Comparison of ENCODE assay signal across 11 mouse cellular contexts in the genomic region with DNA sequence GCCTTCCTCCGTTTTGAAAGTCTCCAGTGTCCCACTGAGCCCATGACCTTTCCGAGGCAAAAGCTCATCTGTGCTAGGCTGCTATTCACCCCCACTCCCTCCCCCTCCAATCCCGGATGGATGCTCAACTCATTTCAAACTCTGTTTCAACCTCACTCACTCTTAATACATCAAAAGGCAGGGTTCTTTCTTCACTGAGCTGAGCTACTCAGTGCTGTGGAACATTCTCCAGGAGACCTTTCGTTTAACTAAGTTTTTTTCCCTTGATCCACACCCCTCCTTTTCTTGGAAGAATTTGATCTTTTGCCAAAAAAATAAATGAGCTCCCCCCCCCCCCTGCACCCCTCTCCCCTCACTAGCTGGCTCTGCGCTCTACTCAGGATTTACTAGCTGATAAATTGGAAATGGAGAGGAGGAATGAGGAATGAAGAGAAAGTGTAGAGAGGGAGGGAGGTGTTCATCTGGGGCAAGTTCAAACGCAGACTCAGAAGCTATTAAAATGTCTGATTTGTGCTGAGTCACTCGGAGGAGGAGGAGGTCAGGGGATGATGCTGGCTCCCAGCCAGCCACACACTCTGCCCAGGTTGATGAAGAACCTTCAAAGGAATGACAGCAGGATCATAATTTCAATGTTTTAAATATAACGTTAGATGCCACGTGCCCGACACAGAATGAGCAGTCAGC.
DNase-seq lines count a peak whose midpoint lies in the region; ATAC-seq and TF ChIP-seq lines count a peak whose summit lies in the region.
"Had no signal": no experiment of that assay in that cellular context is flagged by ENCODE, and none has a peak within 500 bp of the region (broad histone marks: within the 10 kb centered on the region; RNA-seq: fewer than 3 reads in every experiment).

No protein-coding gene starts in this region.

- WGBS in thymus, adult 2 months = 72% methylated on average over 10 of the region's 10 CpGs
- 52% methylated on average over 10 of the region's 10 CpGs for WGBS in forebrain, embryonic 13.5 days

- no peak overlapping the region for H3K4me2 ChIP-seq in forebrain, embryonic 13.5 days

- DNase-seq in ovary, postnatal 14 days (ENCODE audit: low spot score) = peak; percentile 13
- DNase-seq in ovary, adult 18-20 months (ENCODE audit: low spot score) = no peak
- DNase-seq in adrenal gland, postnatal 36 days = peak; percentile 60 to 61
- peak; percentile 47 for DNase-seq in kidney, postnatal 14 days
- peak; percentile 44 for DNase-seq in urinary bladder, postnatal 25 days (ENCODE audit: low spot score)
- no peak for DNase-seq in spleen, adult 18-20 months
- no peak for DNase-seq in thymus, adult 2 months
- DNase-seq: gastrocnemius, postnatal 10 days; lung, postnatal 14 days; retina, postnatal 1 day had no signal

- H3K9ac ChIP-seq in forebrain, embryonic 13.5 days = no peak overlapping the region

- TF ChIP-seq POLR2A in thymus, adult 2 months (IDR thresholded peaks at IDR 0.05; ENCODE audit: control insufficient read depth, extremely low read depth, insufficient read depth, low read length, poor library complexity) = no peak

- H3K4me1 ChIP-seq in thymus, adult 2 months (replicated peaks; ENCODE audit: control insufficient read depth, insufficient read depth, low read length) = no peaks in the 10 kb centered on the region
- H3K4me1 ChIP-seq in forebrain, embryonic 13.5 days = no peaks in the 10 kb centered on the region

- TF ChIP-seq CTCF in thymus, adult 2 months (IDR thresholded peaks at IDR 0.05; ENCODE audit: borderline replicate concordance, control insufficient read depth, extremely low read depth, insufficient read depth, low read length, poor library complexity) = no peak

- no peaks in the 10 kb centered on the region for H3K36me3 ChIP-seq in thymus, adult 2 months (ENCODE audit: control insufficient read depth, insufficient read depth, low read length)
- H3K36me3 ChIP-seq in forebrain, embryonic 13.5 days (ENCODE audit: poor library complexity, severe bottlenecking) = no peaks in the 10 kb centered on the region

- H3K27me3 ChIP-seq in thymus, adult 2 months (ENCODE audit: control insufficient read depth, insufficient read depth, low read length) = no peaks in the 10 kb centered on the region
- H3K27me3 ChIP-seq in forebrain, embryonic 13.5 days = no peaks in the 10 kb centered on the region

- H3K9me3 ChIP-seq in forebrain, embryonic 13.5 days (replicated peaks) = no peaks in the 10 kb centered on the region

- ATAC-seq in forebrain, embryonic 13.5 days = no peak

- H3K4me3 ChIP-seq in thymus, adult 2 months (ENCODE audit: control insufficient read depth, insufficient read depth, low read length) = no peak overlapping the region
- H3K4me3 ChIP-seq in forebrain, embryonic 13.5 days = no peak overlapping the region

- no peak overlapping the region for H3K27ac ChIP-seq in thymus, adult 2 months (ENCODE audit: control insufficient read depth, insufficient read depth, low read length)
- no peak overlapping the region for H3K27ac ChIP-seq in forebrain, embryonic 13.5 days

Comparison
In these comparisons a context has a peak if more than half of its experiments do, and no peak if none do; other contexts are left out.
1. DNase-seq: peak in ovary, postnatal 14 days (single experiment), adrenal gland, postnatal 36 days (2 of 2), kidney, postnatal 14 days (single experiment) and urinary bladder, postnatal 25 days (single experiment); none in ovary, adult 18-20 months (single experiment), spleen, adult 18-20 months (0 of 2) and thymus, adult 2 months (single experiment).